In genomic region chr10:39958266-39958665, GRCm38 (mm10) we compare ENCODE assay signal across 12 mouse cellular contexts. TPM values are rescaled to one million over a fixed set of nuclear protein-coding genes. Genes with fewer than 3 reads are reported as not detected.
A peak's percentile ranks its signal among the peaks of the same experiment; 100 is the strongest.
DNase-seq lines count a peak whose midpoint lies in the region; ATAC-seq lines count a peak whose summit lies in the region.
"Had no signal": no experiment of that assay in that cellular context is flagged by ENCODE, and none has a peak within 500 bp of the region (broad histone marks: within the 10 kb centered on the region; RNA-seq: fewer than 3 reads in every experiment).

No protein-coding gene starts in this region.

- H3K4me1 ChIP-seq in forebrain, embryonic 14.5 days (ENCODE audit: control insufficient read depth, insufficient read depth, low read length) = 0 out of 2 replicates have a peak, but pooled peaks cover 3% of the 10 kb centered on the region
- peaks cover 4% of the 10 kb centered on the region for H3K4me1 ChIP-seq in forebrain, embryonic 16.5 days (replicated peaks; ENCODE audit: control insufficient read depth, insufficient read depth, low read length)

- WGBS in forebrain, embryonic 14.5 days = 62% methylated on average over 4 of the region's 4 CpGs
- WGBS in forebrain, embryonic 16.5 days = 56% methylated on average over 4 of the region's 4 CpGs

- no peaks in the 10 kb centered on the region for H3K9me3 ChIP-seq in forebrain, embryonic 14.5 days (replicated peaks; ENCODE audit: control insufficient read depth, low read length)
- no peaks in the 10 kb centered on the region for H3K9me3 ChIP-seq in forebrain, embryonic 16.5 days (ENCODE audit: control insufficient read depth, low read length)
- H3K9me3 ChIP-seq: embryonic facial prominence, embryonic 15.5 days; heart, embryonic 13.5 days; neural tube, embryonic 15.5 days had no signal

- no peak overlapping the region for H3K4me3 ChIP-seq in forebrain, embryonic 14.5 days (ENCODE audit: low read depth, low read length)
- H3K4me3 ChIP-seq in forebrain, embryonic 16.5 days (replicated peaks; ENCODE audit: low read length) = no peak overlapping the region
- H3K4me3 ChIP-seq: embryonic facial prominence, embryonic 15.5 days; heart, embryonic 13.5 days; neural tube, embryonic 15.5 days had no signal

- peak; percentile 53 for DNase-seq in forebrain, embryonic 14.5 days (ENCODE audit: low spot score)
- peak; percentile 21 for DNase-seq in layer of hippocampus, adult 11-12 months (ENCODE audit: low spot score)
- DNase-seq in layer of hippocampus, adult 9-11 months = no peak
- DNase-seq in 416B (ENCODE audit: low read depth) = peak; percentile 54
- DNase-seq in embryo, embryonic 10.5 days (ENCODE audit: low spot score) = peak; percentile 62
- no peak for DNase-seq in urinary bladder, postnatal 4 days (ENCODE audit: low spot score in 2 of 2)
- DNase-seq in testis, postnatal 14 days (ENCODE audit: low spot score) = no peak
- DNase-seq: lung, postnatal 4 days had no signal

- H3K27me3 ChIP-seq in forebrain, embryonic 14.5 days (replicated peaks; ENCODE audit: control insufficient read depth, insufficient read depth, low read length) = no peaks in the 10 kb centered on the region
- no peaks in the 10 kb centered on the region for H3K27me3 ChIP-seq in forebrain, embryonic 16.5 days (replicated peaks; ENCODE audit: control insufficient read depth, insufficient read depth, low read length)
- H3K27me3 ChIP-seq: embryonic facial prominence, embryonic 15.5 days; heart, embryonic 13.5 days; neural tube, embryonic 15.5 days had no signal

- H3K9ac ChIP-seq in forebrain, embryonic 14.5 days (ENCODE audit: low read length) = no peak overlapping the region
- H3K9ac ChIP-seq in forebrain, embryonic 16.5 days (replicated peaks; ENCODE audit: low read depth, low read length) = no peak overlapping the region
- H3K9ac ChIP-seq: embryonic facial prominence, embryonic 15.5 days; heart, embryonic 13.5 days; neural tube, embryonic 15.5 days had no signal

- ATAC-seq in forebrain, embryonic 14.5 days = no peak
- no peak for ATAC-seq in forebrain, embryonic 16.5 days

- H3K27ac ChIP-seq in forebrain, embryonic 14.5 days (ENCODE audit: low read depth, low read length) = no peak overlapping the region
- no peak overlapping the region for H3K27ac ChIP-seq in forebrain, embryonic 16.5 days (ENCODE audit: low read length)
- H3K27ac ChIP-seq: embryonic facial prominence, embryonic 15.5 days; heart, embryonic 13.5 days; neural tube, embryonic 15.5 days had no signal

- H3K4me2 ChIP-seq in forebrain, embryonic 14.5 days (ENCODE audit: low read length) = no peak overlapping the region
- no peak overlapping the region for H3K4me2 ChIP-seq in forebrain, embryonic 16.5 days (ENCODE audit: low read length)
- H3K4me2 ChIP-seq: embryonic facial prominence, embryonic 15.5 days; heart, embryonic 13.5 days; neural tube, embryonic 15.5 days had no signal

- H3K36me3 ChIP-seq in forebrain, embryonic 14.5 days (ENCODE audit: control insufficient read depth, insufficient read depth, low read length) = no peaks in the 10 kb centered on the region
- no peaks in the 10 kb centered on the region for H3K36me3 ChIP-seq in forebrain, embryonic 16.5 days (ENCODE audit: control insufficient read depth, insufficient read depth)
- H3K36me3 ChIP-seq: embryonic facial prominence, embryonic 15.5 days; heart, embryonic 13.5 days; neural tube, embryonic 15.5 days had no signal

RNA-seq across cellular contexts. Expression of gene Mfsd4b3, which starts 1.7 kb away (rescaled TPM):
- 0.12 and 0.15 TPM in 2 replicates for polyA plus RNA-seq in forebrain, embryonic 14.5 days (2014; fragmentation: Nextera tagmentation; extraction: Ambion mirVana)
- polyA plus RNA-seq in forebrain, embryonic 16.5 days (2015; fragmentation: Nextera tagmentation; extraction: Ambion mirVana) = not detected in 2 replicates
- polyA plus RNA-seq: neural tube, embryonic 15.5 days had no signal

RNA-seq across cellular contexts. Expression of gene Mfsd4b5, which starts 28.2 kb away (rescaled TPM):
- polyA plus RNA-seq in forebrain, embryonic 14.5 days (2014; fragmentation: Nextera tagmentation; extraction: Ambion mirVana) = not detected in 2 replicates
- not detected in 2 replicates for polyA plus RNA-seq in forebrain, embryonic 16.5 days (2015; fragmentation: Nextera tagmentation; extraction: Ambion mirVana)
- polyA plus RNA-seq: heart, embryonic 13.5 days; neural tube, embryonic 15.5 days had no signal

RNA-seq across cellular contexts. Expression of gene Mfsd4b2, which starts 31.5 kb away (rescaled TPM):
- polyA plus RNA-seq in forebrain, embryonic 14.5 days (2014; fragmentation: Nextera tagmentation; extraction: Ambion mirVana) = not detected in 2 replicates
- not detected in 2 replicates for polyA plus RNA-seq in forebrain, embryonic 16.5 days (2015; fragmentation: Nextera tagmentation; extraction: Ambion mirVana)
- polyA plus RNA-seq: embryonic facial prominence, embryonic 15.5 days; heart, embryonic 13.5 days; neural tube, embryonic 15.5 days had no signal

RNA-seq across cellular contexts. Expression of gene Mfsd4b4, which starts 59.2 kb away (rescaled TPM):
- polyA plus RNA-seq in forebrain, embryonic 14.5 days (2014; fragmentation: Nextera tagmentation; extraction: Ambion mirVana) = 3.0 and 3.6 TPM in 2 replicates
- polyA plus RNA-seq in forebrain, embryonic 16.5 days (2015; fragmentation: Nextera tagmentation; extraction: Ambion mirVana) = 4.7 and 5.2 TPM in 2 replicates

Comparison
In these comparisons a context has a peak if more than half of its experiments do, and no peak if none do; other contexts are left out.
1. DNase-seq: peak in forebrain, embryonic 14.5 days (single experiment), layer of hippocampus, adult 11-12 months (single experiment), 416B (single experiment) and embryo, embryonic 10.5 days (single experiment); none in layer of hippocampus, adult 9-11 months (single experiment), urinary bladder, postnatal 4 days (0 of 2) and testis, postnatal 14 days (single experiment).